Mouse (Mus musculus) spleen, embryonic (tissue): ENCODE results near the gene Pcyt2.

Experiments used
- CTCF ChIA-PET: fragments of 350-600 bp; sonication (Branson Sonifier 250); formaldehyde crosslinking; loops from one replicate; lab custom pipeline; 2022; lab: Charles Lee

Gene Pcyt2

DNA sequence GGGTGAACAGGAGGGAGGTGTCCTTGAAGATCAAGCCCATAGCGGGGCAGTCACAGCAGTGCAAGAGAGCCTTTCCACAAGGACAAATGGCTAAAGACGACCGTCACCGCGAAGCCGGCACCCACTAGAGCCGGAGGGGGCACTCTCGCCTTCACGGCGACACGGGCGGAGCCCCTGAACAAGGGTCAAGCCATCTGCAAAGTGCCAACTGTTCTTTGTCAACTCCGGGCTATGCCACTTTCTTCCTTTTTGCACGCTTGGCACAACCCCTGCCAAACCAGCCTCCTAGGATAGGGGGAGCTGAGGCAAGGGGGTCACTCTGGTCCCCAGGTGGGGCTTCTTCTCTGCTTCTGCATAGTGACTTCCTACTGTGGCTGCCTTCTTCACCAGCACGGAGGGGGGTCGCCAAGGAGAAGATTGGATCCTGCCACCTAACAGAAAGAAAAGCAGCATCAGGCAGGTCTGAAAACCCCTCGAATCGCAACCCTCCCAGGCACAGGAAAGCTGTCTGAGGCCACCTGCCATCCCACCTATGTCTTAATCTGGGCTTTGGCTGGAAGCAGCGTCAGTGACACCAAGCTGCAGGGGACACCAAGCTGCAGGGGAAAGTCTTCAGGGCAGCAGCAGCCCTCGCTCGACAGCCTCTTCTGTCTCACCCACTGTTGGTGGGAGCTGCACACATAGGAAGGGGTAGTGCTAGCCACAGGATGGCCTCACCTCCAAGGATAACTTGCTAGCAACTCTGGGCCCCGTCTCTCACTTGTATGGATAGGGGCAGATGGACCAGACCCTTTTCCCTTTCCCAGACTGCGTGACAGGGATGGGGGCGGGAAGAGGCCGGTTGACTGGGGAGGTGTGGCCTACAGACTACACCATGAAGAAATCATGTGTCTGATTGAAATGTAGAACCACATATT, 1.1 kb upstream of the Pcyt2 start:
- CTCF ChIA-PET: interaction anchor here (0.6 kb wide), 2 partner anchors 108 to 1256 kb away, joined by 4 read pairs; no protein-coding TSS in a partner anchor

DNA sequence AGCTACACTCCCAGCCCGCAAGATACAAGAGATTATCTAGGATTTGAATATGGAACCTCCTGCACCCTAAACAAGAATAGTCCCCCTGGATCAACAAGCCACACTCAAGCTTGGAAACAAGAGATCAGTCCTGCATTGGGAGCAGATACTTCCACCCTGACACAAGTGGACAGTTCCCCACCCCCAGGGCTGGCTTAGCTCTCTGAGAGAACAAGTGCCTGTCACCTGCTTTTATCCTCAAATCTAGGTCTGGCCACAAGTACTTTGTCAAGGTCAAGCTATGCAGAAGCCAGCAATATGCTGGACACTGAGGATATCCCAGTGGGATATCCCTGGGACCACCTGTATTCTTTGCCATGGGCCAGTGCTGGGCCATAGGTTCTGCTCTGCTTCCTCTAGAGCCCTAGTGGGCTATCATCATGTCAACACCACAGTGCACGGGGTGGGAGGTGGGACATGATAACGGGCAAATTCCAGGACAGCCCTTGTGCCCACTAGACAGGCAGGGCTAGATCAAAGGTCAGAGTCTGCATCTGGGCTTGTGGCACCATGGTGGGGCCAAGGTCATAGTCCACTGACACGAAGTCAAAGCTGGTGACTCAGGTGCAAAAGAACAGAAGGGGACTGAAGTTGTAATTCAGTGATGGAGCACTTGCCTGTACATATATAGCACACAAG, 980 bp downstream of the Pcyt2 start:
- CTCF ChIA-PET: no interaction called here

DNA sequence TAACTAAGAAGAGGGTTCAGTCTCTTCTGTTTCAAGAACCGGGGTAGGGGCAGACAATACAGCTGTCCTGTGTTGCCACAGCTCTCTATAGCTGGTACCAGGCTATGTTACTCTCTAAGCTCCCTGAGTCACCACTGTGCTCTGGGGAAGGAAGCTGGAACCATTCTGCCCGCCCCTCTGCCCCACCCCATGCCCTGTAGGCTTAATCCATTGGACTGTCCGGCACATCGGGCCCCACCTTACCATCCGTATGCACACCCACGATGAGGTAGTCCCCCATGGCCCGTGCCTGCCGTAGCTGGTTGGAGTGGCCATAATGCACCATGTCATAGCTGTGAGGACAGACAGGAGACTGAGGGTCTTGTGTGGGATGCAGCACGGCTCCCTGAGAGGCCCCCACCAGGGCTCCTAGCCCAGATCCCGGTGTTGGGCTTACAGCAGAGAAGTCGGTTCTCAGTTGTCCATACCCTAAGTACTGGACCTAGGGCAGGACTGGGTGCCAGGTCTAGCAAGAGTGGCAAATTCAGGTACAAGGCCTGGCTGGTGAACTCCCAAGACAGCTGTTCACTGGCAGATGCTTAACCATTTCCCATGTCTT, 2.0 kb downstream of the Pcyt2 start:
- CTCF ChIA-PET: no interaction called here

DNA sequence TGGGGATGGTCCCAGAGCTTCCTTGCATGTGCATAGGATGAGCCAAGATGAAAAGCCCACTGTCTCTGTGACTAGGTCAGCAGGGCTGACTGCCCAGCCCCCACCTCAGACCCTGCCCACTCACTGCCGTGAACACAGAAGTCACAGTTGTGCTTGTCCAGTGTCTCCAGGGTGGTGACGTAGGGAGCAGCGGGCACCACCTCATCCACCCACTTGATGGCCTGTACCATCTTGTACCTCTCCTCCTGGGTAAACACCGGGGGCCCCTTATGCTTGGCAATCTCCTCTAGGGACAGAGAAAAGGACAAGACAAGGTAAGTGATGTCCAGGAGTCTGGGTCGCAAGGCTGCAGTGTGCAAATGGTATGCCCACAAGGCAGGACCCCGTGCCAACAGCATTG, 2.6 kb downstream of the Pcyt2 start:
- CTCF ChIA-PET: no interaction called here

DNA sequence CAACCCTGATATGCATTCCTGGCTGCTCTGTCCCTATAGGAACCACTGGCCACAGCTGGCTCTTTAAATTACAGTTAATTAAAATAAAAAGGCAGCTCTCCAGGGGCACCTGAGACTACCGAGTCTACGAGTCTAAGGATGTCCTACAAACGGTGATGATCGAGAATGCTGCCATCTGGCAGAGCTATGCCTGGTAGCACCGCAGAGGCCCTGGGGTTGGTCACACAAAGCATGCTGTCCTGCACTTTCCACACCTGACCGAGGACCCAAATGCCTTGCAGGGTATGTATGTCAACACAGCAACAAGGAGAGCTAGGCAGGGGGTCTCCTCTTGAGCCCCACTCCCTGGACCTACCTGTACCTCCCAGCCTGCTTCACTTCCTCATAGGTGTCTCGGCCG, 3.8 kb downstream of the Pcyt2 start:
- CTCF ChIA-PET: no interaction called here

DNA sequence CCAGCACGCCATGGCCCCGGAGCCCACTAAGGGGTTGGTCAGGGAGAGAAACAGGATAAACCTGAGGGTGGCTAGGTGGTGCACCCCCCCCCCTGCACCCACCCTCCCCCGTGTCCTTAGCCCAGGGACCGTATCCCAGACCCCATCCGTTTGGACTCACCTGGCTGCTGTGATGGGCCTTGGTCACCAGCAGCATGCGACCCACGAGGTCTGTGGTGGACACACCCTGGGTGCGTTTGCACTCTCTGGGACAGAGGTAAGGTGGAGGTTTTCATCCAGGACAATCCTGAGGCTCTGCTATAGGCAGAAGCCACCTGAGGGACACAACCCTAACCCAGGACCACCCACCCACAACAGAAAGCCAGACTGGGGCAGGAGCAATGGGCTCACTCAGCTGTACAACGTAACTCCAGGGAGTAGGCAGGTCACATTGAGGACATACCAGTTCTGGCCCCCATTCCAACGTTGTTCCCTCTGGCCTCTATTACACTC, 4.2 kb downstream of the Pcyt2 start:
- CTCF ChIA-PET: no interaction called here

DNA sequence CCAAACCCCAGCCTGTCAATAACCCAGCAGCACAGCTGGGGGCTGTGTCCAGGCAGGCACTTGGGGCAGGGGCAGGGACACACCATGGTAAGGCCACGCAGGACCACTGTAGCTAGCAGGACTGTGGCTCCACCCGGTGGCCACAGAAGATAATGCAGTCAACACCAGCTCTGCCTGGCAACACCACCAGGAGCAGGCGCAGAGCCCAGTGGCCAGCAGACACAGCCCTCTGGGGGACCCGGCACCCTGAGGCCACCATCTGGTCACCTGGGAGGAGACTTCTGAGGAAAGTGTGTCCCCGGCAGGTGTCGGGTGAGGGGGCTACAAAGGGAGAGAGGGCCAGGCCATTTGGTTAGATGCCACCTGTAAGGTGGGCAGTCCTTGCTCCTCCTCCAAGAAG, 5.0 kb downstream of the Pcyt2 start:
- CTCF ChIA-PET: no interaction called here

DNA sequence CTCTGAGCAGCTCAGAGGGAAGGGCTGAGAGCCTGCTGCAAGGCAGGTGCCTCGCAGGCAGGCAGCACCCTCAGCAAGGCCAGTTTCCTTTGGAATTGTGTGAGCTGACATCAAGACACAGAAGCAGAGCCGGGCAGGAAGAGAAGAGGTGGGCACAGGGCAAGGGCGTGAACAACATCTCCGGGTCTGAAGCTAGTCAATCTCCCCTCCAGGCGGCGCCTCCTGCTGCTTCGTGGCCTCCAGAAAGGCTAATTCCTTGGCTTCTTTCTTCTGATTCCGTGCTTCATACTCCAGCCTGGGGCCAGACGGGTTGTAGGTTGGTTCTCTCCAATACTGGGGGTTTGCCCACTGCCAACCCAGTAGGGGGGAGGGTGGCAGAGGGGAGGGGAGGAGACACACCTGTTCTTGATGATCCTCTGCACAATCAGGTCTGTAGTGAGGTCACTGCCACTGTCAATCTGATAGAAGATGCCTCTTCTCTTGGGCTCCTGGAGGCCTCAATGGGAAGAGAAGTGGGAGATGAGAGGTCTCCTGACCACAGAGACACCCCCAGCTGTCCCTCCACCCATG, 7.2 kb downstream of the Pcyt2 start:
- CTCF ChIA-PET: no interaction called here

DNA sequence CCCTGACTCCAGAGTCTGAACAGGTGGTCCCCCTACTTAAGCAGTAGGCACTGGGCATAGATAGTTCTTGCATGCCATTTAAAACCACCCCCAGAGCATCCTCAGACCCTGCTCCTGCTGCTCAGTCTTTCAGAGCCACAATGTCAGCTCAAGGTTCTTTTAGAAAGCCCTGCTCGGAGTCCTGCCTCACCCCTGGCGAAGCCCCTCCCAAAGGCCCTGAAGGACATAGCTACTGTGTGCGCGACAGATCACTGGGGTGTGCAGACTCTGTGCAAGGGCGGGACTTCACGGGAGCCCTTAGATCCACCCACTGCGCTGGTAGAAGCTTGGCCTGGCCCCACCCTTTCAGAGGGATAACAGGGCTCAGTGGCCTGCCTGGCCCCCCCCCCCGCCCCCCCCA, 8.5 kb downstream of the Pcyt2 start:
- CTCF ChIA-PET: no interaction called here

DNA sequence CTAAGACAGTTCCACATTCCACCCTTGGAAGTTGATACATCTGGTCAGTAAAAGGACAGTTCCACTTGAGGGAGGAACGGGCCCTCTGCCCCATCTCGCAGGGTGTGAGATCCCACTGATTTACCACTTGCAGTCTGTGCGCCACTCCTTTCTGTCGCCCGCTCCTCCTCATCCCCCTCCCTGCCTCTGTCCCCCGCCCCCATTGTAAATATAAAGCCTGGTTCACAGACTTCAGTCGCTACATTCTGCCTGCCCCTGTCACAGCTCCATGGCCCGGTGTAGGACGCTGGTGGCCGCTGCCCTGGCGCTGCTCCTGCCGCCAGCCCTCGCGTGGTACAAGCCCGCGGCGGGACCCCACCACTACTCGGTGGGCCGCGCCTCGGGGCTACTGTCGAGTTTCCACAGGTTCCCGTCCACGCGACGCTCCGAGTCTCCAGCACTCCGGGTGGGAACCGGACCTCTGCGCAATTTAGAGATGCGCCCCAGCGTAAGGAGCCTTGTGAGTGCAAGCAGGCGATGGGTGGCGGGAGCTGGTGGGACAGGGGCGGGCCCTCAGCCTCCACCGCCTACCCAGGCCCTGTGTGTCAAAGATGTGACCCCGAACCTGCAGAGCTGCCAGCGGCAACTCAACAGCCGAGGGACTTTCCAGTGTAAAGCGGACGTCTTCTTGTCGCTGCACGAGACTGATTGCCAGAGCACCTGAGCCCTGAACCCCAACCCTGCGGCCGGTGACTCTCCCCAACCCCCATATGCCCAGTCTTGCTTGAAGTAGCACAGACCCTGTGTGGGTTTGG, 9.3 kb downstream of the Pcyt2 start, which contains the start of gene Npb:
Gene Npb (plus strand): TSS at position 237 of the 794 bp plus-strand sequence.
- CTCF ChIA-PET: interaction anchor here (0.6 kb wide), 1 partner anchor 257 kb away, joined by 3 read pairs; no protein-coding TSS in a partner anchor

DNA sequence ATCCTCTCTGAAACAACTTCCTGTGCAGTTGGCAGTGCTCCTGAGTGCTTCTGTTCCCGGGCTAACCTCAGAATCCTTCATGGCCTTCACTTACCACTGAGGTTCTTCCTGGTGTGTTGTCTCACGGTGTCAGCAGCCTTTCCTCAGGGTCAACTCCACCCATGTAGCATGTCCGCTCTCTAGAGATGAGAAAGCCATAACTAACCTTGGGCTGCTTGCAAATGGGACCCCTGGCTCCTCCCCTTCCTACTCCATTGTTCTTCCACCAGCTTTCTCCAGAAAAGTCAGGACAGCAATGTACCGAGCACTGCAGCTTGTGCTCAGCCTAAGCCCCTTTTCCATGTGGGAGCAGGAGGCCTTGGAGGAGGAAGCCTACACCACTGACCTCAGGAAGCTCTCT, 11.0 kb downstream of the Pcyt2 start:
- CTCF ChIA-PET: no interaction called here

DNA sequence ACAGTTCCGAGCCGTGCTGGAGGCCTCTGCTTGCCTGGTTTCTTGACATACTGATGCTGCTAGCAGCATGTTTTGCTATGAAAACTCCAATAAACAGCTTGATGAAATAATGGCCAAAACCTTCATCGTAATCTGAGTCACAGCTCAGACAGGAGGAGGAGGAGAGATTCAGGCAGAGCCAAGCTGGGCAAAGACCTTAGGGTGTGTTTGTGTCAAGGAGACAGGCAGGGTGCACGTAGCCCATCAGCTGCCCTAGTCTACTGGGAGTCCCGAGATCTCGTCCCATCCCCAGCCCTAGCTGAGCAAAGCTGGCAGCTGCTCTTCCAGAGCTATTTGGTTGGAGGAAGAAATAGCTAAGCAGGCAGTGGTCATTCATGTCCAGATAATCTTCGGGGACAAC, 12.1 kb downstream of the Pcyt2 start:
- CTCF ChIA-PET: interaction anchor here (1.1 kb wide), 1 partner anchor 16 kb away, joined by 3 read pairs; no protein-coding TSS in a partner anchor

DNA sequence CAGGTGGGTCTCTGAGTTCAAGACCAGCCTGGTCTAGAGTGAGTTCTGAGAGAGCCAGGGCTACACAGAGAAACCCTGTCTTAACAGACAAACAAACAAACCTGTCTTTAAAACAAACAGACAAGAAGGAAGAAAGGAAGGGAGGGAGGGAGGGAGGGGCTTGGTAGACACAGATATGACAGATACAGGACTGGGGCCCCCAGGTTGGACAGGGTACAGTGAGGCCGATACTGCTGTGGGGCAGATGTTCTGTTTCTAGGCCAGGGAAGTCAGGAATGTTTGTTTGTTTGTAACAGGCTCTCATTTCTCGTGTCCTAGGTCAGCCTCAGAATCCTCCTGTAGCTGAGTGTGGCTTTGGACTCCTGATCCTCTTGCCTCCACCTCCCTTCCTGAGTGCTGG, 14.2 kb downstream of the Pcyt2 start:
- CTCF ChIA-PET: no interaction called here

DNA sequence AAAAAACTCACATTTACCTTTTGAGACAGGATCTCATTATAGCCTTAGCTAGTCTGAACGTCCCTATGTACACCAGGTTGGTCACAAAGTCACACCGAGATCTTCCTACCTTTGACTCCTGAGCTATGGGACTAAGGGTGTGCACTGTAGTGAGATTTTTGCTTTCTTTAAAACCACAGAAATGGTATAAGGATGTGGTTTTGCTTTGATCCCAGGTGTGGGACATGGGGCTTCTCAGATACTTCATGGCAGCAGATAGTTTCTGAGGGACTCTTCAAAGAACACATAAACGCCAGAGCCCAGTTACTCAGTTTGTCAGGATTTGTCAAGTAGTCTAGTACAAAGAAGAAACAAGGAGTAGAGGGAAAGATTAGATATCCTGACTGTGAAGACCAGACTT, 17.0 kb downstream of the Pcyt2 start:
- CTCF ChIA-PET: no interaction called here

DNA sequence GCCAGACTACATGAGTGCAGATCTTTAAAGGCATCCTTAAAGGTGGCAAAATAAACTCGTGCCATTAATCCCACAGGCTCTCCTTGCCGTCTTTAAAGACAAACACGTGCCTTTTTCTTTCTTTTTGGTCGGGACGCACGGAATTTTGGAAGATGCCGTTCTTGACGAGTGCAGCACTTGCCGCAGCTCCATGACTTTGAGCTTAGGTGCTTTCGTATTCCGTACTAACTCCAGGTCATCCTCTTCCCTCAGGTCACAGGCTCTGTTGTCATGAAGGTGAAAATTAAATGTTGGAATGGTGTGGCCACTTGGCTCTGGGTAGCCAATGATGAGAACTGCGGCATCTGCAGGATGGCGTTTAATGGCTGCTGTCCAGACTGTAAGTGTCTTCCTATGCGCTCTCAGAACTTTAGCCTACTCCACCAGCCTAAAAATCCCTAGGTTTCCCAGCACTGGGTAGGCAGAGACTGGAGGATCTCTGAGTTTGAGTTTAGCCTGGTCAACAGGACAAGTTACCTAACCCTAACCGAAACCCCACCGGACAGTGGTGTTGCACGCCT, 18.7 kb downstream of the Pcyt2 start:
- CTCF ChIA-PET: interaction anchor here (1.1 kb wide), 1 partner anchor 19 kb away, joined by 4 read pairs; no protein-coding TSS in a partner anchor

DNA sequence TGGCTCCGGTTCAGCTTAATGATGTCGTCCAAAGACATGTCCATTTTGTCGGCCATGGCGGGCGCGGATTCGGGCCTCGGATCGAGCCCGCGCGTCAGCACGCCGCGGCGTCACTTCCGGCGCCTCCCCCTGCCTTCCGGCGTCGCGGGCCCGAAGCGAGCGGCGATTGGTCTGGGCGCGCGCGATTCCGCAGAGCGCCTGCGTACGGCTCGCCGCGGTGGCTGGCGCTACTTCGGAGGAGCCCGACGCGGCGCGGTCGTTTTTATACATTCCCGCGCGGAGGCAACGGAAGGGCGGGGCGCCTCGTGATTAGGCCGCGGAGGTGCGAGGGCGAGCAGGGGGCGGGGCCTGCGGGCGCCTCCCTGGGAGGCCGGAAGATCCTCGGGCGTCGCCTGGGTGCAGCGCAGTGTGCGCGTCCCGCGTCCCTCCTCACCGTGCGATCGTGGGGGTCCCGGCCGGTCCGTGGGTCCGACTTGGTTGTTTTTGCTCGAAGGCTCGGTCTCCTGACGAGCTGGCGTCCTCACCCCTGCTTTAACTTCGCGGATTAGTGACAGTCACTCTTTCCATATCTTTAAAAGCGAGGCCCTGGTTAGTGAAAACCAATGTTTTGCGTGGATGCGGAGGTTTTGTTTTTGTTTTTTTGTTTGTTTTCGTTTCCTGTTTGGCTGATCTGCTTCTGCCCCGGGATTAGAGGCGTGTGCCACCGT, 19.3 kb downstream of the Pcyt2 start, which contains the start of the genes Alyref and Anapc11:
Gene Alyref (minus strand): TSS at position 83 of the 707 bp plus-strand sequence.
Gene Anapc11 (plus strand): TSS at position 139 of the 707 bp plus-strand sequence.
- CTCF ChIA-PET: interaction anchor here (0.7 to 1.1 kb wide), 2 partner anchors 19 to 35 kb away, joined by 3 to 4 read pairs; no protein-coding TSS in a partner anchor

DNA sequence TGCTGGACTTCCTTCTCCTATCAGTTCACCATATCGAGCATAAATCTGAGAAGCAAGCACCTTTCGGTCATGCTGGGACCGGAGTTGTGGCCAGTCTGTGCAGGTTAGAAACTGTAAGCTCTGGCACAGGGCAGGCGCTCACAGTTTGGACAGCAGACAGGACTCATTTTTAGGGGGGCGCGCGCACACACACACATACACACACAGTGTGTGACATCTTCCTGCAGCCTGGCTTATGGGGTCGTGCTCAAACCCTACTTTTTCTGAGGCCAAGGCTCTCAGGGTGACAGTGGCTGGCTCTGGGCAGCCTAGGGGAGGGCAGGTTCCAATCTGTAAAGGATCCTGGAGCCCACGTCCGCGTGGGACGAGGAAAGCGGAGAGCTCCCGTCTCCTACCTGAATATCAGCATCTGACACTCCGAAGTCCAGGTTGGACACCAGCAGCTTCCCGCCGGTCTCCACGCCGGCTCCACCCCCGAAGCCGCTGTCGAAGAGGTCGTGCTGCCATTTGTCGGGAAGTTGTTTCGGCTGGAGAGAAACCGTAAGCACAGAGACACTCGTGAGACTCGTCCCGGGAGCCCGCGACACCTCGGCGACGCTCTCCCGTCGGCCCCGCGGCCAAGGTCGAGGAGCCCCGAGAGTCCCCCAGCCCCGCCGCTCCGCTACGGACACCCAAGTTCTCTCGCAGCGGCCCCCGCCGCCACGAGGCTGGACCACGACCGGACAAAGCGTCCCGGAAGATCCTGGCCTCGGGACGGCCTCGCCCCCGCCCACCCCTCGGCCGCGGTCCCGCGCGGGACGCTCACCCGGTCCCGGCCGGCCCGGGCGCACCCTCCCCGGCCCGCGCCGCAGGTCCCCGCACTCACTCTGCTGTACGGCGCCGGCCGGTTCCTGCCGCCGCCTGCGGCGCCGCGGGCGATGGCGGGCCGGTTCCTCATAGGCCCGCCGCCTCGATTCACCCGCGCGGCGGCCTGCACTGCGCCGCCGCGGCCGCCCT, 20.2 kb downstream of the Pcyt2 start:
- CTCF ChIA-PET: interaction anchor here (0.7 to 1.3 kb wide), 4 partner anchors 11 to 36 kb away, joined by 3 to 6 read pairs (median 4); no protein-coding TSS in a partner anchor

DNA sequence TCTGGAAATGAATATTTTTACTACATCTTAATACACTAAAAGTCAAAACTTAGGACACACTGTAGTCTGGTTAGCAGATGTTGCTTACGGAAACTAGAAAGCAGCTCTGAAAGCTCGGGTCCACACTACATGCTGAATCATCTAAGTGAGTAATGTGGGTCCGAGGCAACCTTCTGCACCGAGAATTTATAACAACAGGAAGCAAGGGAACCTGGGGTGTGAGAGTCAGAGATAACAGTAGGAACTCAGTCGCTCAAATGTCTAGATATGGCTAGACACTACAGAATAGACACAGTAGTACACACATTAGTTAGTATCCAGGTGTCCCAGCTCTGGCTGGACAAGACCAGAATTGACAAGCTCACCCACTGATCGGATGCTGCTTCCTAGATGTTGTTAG, 29.2 kb downstream of the Pcyt2 start:
- CTCF ChIA-PET: no interaction called here
